Mouse (Mus musculus): ENCODE measurements at regions not wholly inside any gene's neighbourhood (a gene's known extent, or its start where the extent isn't known, plus 50 kb on each side); places are given as distances from the start of the nearest gene placed in this dataset.

GRCm38 (mm10) chr17:79798361-79798760 lies 83.5 kb upstream of the Cyp1b1 start:
- Histone ChIP-seq H3K36me3 (ENCODE audit: control insufficient read depth, insufficient read depth, low read length) (no peaks in the 10 kb centered on the region), H3K9ac (ENCODE audit: low read length) (no peak overlapping the region), H3K4me2 (ENCODE audit: low read length) (no peak overlapping the region), H3K4me1 (ENCODE audit: control insufficient read depth, insufficient read depth, low read length) (no peaks in the 10 kb centered on the region), H3K9me3 (replicated peaks; ENCODE audit: control insufficient read depth, low read length) (no peaks in the 10 kb centered on the region), H3K27ac (ENCODE audit: low read depth, low read length) (no peak overlapping the region), H3K4me3 (ENCODE audit: low read depth, low read length) (no peak overlapping the region), H3K27me3 (replicated peaks; ENCODE audit: control insufficient read depth, insufficient read depth, low read length) (no peaks in the 10 kb centered on the region)
- no peak for ATAC-seq
- WGBS, result 84% methylated on average over 6 of the region's 6 CpGs
- no peak for DNase-seq (ENCODE audit: low spot score)

- 85% methylated on average over 7 of the region's 7 CpGs for WGBS
- DNase-seq (ENCODE audit: low spot score) (no peak), ATAC-seq (no peak)
- no peak overlapping the region for H3K9ac ChIP-seq (ENCODE audit: low read length)
- no peak overlapping the region for H3K4me3 ChIP-seq (ENCODE audit: low read depth, low read length)
- H3K4me2 ChIP-seq (ENCODE audit: low read length), result no peak overlapping the region
- no peaks in the 10 kb centered on the region for H3K36me3 ChIP-seq (ENCODE audit: control insufficient read depth, insufficient read depth, low read length)
- no peak overlapping the region for H3K27ac ChIP-seq (ENCODE audit: low read depth, low read length)
- H3K4me1 ChIP-seq (ENCODE audit: control insufficient read depth, insufficient read depth, low read length), result no peaks in the 10 kb centered on the region
- no peaks in the 10 kb centered on the region for H3K27me3 ChIP-seq (replicated peaks; ENCODE audit: control insufficient read depth, insufficient read depth, low read length)
- no peaks in the 10 kb centered on the region for H3K9me3 ChIP-seq (replicated peaks; ENCODE audit: control insufficient read depth, low read length)
These were observed 75.3 kb upstream of the Cyp1b1 start for GRCm38 (mm10) chr17:79790166-79790565.

GRCm38 (mm10) chr17:79787201-79787600 lies 72.3 kb upstream of the Cyp1b1 start:
- no peak for ATAC-seq
- no peak for DNase-seq (ENCODE audit: low spot score)
- no peaks in the 10 kb centered on the region for H3K27me3 ChIP-seq (replicated peaks; ENCODE audit: control insufficient read depth, insufficient read depth, low read length)
- H3K4me1 ChIP-seq (ENCODE audit: control insufficient read depth, insufficient read depth, low read length), result no peaks in the 10 kb centered on the region
- H3K36me3 ChIP-seq (ENCODE audit: control insufficient read depth, insufficient read depth, low read length), result no peaks in the 10 kb centered on the region
- H3K9me3 ChIP-seq (replicated peaks; ENCODE audit: control insufficient read depth, low read length), result no peaks in the 10 kb centered on the region
- H3K4me2 ChIP-seq (ENCODE audit: low read length), result no peak overlapping the region
- no peak overlapping the region for H3K9ac ChIP-seq (ENCODE audit: low read length)
- no peak overlapping the region for H3K4me3 ChIP-seq (ENCODE audit: low read depth, low read length)
- H3K27ac ChIP-seq (ENCODE audit: low read depth, low read length), result no peak overlapping the region
- 87% methylated on average over 2 of the region's 2 CpGs for WGBS

- Histone ChIP-seq H3K9ac (ENCODE audit: low read length) (no peak overlapping the region), H3K4me3 (ENCODE audit: low read depth, low read length) (no peak overlapping the region), H3K4me2 (ENCODE audit: low read length) (no peak overlapping the region), H3K9me3 (replicated peaks; ENCODE audit: control insufficient read depth, low read length) (no peaks in the 10 kb centered on the region), H3K27ac (ENCODE audit: low read depth, low read length) (no peak overlapping the region), H3K27me3 (replicated peaks; ENCODE audit: control insufficient read depth, insufficient read depth, low read length) (no peaks in the 10 kb centered on the region), H3K36me3 (ENCODE audit: control insufficient read depth, insufficient read depth, low read length) (no peaks in the 10 kb centered on the region), H3K4me1 (ENCODE audit: control insufficient read depth, insufficient read depth, low read length) (no peaks in the 10 kb centered on the region)
- DNase-seq (ENCODE audit: low spot score) (peak; percentile 10), ATAC-seq (no peak)
- 85% methylated on average over 5 of the region's 5 CpGs for WGBS
These were observed 71.8 kb upstream of the Cyp1b1 start for GRCm38 (mm10) chr17:79786691-79787090.

GRCm38 (mm10) chr17:79786270-79786669 lies 71.4 kb upstream of the Cyp1b1 start:
- no peaks in the 10 kb centered on the region for H3K27me3 ChIP-seq (replicated peaks; ENCODE audit: control insufficient read depth, insufficient read depth, low read length)
- no peaks in the 10 kb centered on the region for H3K9me3 ChIP-seq (replicated peaks; ENCODE audit: control insufficient read depth, low read length)
- H3K27ac ChIP-seq (ENCODE audit: low read depth, low read length), result no peak overlapping the region
- H3K4me1 ChIP-seq (ENCODE audit: control insufficient read depth, insufficient read depth, low read length), result no peaks in the 10 kb centered on the region
- H3K9ac ChIP-seq (ENCODE audit: low read length), result no peak overlapping the region
- ATAC-seq (no peak), DNase-seq (ENCODE audit: low spot score) (no peak)
- H3K36me3 ChIP-seq (ENCODE audit: control insufficient read depth, insufficient read depth, low read length), result no peaks in the 10 kb centered on the region
- no peak overlapping the region for H3K4me3 ChIP-seq (ENCODE audit: low read depth, low read length)
- 93% methylated on average over 5 of the region's 5 CpGs for WGBS
- H3K4me2 ChIP-seq (ENCODE audit: low read length), result no peak overlapping the region

- Histone ChIP-seq H3K9me3 (replicated peaks; ENCODE audit: control insufficient read depth, low read length) (no peaks in the 10 kb centered on the region), H3K9ac (ENCODE audit: low read length) (no peak overlapping the region), H3K27me3 (replicated peaks; ENCODE audit: control insufficient read depth, insufficient read depth, low read length) (no peaks in the 10 kb centered on the region), H3K4me1 (ENCODE audit: control insufficient read depth, insufficient read depth, low read length) (no peaks in the 10 kb centered on the region), H3K4me2 (ENCODE audit: low read length) (no peak overlapping the region), H3K27ac (ENCODE audit: low read depth, low read length) (no peak overlapping the region), H3K36me3 (ENCODE audit: control insufficient read depth, insufficient read depth, low read length) (no peaks in the 10 kb centered on the region), H3K4me3 (ENCODE audit: low read depth, low read length) (no peak overlapping the region)
- no peak for ATAC-seq
- no peak for DNase-seq (ENCODE audit: low spot score)
- 87% methylated on average over 6 of the region's 6 CpGs for WGBS
These were observed 69.5 kb upstream of the Cyp1b1 start for GRCm38 (mm10) chr17:79784256-79784870.

- DNase-seq (ENCODE audit: low spot score) (no peak), ATAC-seq (no peak)
- H3K4me1 ChIP-seq (ENCODE audit: control insufficient read depth, insufficient read depth, low read length), result no peaks in the 10 kb centered on the region
- no peaks in the 10 kb centered on the region for H3K9me3 ChIP-seq (replicated peaks; ENCODE audit: control insufficient read depth, low read length)
- no peak overlapping the region for H3K27ac ChIP-seq (ENCODE audit: low read depth, low read length)
- no peak overlapping the region for H3K4me2 ChIP-seq (ENCODE audit: low read length)
- no peaks in the 10 kb centered on the region for H3K36me3 ChIP-seq (ENCODE audit: control insufficient read depth, insufficient read depth, low read length)
- H3K9ac ChIP-seq (ENCODE audit: low read length), result no peak overlapping the region
- no peak overlapping the region for H3K4me3 ChIP-seq (ENCODE audit: low read depth, low read length)
- 89% methylated on average over 13 of the region's 13 CpGs for WGBS
- H3K27me3 ChIP-seq (replicated peaks; ENCODE audit: control insufficient read depth, insufficient read depth, low read length), result no peaks in the 10 kb centered on the region
These were observed 67.1 kb upstream of the Cyp1b1 start for GRCm38 (mm10) chr17:79781733-79782663.

- no peak overlapping the region for H3K4me3 ChIP-seq (ENCODE audit: low read depth, low read length)
- H3K9me3 ChIP-seq (replicated peaks; ENCODE audit: control insufficient read depth, low read length), result no peaks in the 10 kb centered on the region
- no peaks in the 10 kb centered on the region for H3K4me1 ChIP-seq (ENCODE audit: control insufficient read depth, insufficient read depth, low read length)
- no peak overlapping the region for H3K27ac ChIP-seq (ENCODE audit: low read depth, low read length)
- no peak overlapping the region for H3K4me2 ChIP-seq (ENCODE audit: low read length)
- no peaks in the 10 kb centered on the region for H3K36me3 ChIP-seq (ENCODE audit: control insufficient read depth, insufficient read depth, low read length)
- no peak for ATAC-seq
- H3K27me3 ChIP-seq (replicated peaks; ENCODE audit: control insufficient read depth, insufficient read depth, low read length), result no peaks in the 10 kb centered on the region
- WGBS, result 94% methylated on average over 2 of the region's 2 CpGs
- DNase-seq (ENCODE audit: low spot score), result no peak
- no peak overlapping the region for H3K9ac ChIP-seq (ENCODE audit: low read length)
These were observed 66.4 kb upstream of the Cyp1b1 start for GRCm38 (mm10) chr17:79781262-79781661.

GRCm38 (mm10) chr17:79777874-79778395 lies 63.1 kb upstream of the Cyp1b1 start:
- no peak for ATAC-seq
- 89% methylated on average over 8 of the region's 8 CpGs for WGBS
- no peak overlapping the region for H3K4me2 ChIP-seq (ENCODE audit: low read length)

More at GRCm38 (mm10) chr17:79777874-79778395, 63.1 kb upstream of the Cyp1b1 start:
- Histone ChIP-seq H3K9ac (ENCODE audit: low read length) (no peak overlapping the region), H3K27me3 (replicated peaks; ENCODE audit: control insufficient read depth, insufficient read depth, low read length) (no peaks in the 10 kb centered on the region), H3K4me1 (ENCODE audit: control insufficient read depth, insufficient read depth, low read length) (no peaks in the 10 kb centered on the region), H3K4me3 (ENCODE audit: low read depth, low read length) (no peak overlapping the region), H3K9me3 (replicated peaks; ENCODE audit: control insufficient read depth, low read length) (no peaks in the 10 kb centered on the region), H3K27ac (ENCODE audit: low read depth, low read length) (no peak overlapping the region), H3K36me3 (ENCODE audit: control insufficient read depth, insufficient read depth, low read length) (no peaks in the 10 kb centered on the region)
- no peak for DNase-seq (ENCODE audit: low spot score)

Measured in forebrain, embryonic 14.5 days (tissue).